ENCODE assay signal across 10 mouse cellular contexts in the genomic region with DNA sequence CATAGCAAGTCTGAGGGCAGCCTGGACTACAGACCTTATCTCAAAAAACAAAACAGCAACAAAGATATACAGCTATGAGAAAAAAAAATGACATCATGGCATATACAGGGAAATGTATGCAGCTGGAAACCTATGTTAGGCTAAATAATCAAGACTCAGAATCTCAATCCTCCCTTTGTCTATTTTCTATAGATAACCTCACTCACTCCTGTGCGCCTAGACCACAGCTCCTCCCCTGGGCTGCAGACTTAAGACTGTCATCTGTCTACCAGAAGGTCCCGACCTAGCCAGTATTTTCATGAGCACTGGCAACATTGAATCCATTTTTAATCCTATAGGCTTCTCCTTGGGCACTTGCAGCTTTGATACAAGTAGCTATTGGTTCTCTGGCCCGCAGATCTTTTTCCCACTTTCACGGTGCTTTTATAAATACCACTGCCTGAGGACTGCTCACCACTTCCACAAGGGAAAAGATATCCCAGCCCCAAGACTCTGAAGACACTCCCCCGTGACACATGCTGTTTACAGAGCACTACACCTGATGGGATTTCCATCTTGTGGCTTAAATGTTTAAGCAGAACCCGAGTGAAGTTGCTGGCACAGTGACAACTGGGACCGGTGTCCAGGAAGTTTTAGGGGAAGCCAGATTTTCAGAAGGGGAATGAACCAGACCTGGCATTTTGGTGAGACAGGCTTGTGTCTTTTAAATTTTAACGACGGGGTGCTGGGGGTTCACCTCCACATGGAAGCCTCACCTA.
DNase-seq lines count a peak whose midpoint lies in the region; ATAC-seq and TF ChIP-seq lines count a peak whose summit lies in the region.
"Had no signal": no experiment of that assay in that cellular context is flagged by ENCODE, and none has a peak within 500 bp of the region (broad histone marks: within the 10 kb centered on the region; RNA-seq: fewer than 3 reads in every experiment).

No protein-coding gene starts in this region.

- peaks cover 3% of the 10 kb centered on the region for H3K4me1 ChIP-seq in lung, postnatal 0 days (ENCODE audit: insufficient read depth, low read depth, low read length)
- peaks cover 36% of the 10 kb centered on the region for H3K4me1 ChIP-seq in heart, embryonic 16.5 days (ENCODE audit: control insufficient read depth, insufficient read depth, low read length)

- H3K27ac ChIP-seq in lung, postnatal 0 days (ENCODE audit: low read length): no peak overlapping the region
- H3K27ac ChIP-seq in heart, embryonic 16.5 days (ENCODE audit: low read length): peak overlapping the region; percentile 51; the same call in 1 of the 2 replicates
- H3K27ac ChIP-seq: forebrain, embryonic 12.5 days; hindbrain, postnatal 0 days had no signal

- H3K36me3 ChIP-seq in lung, postnatal 0 days (ENCODE audit: insufficient read depth, low read length): no peaks in the 10 kb centered on the region
- H3K36me3 ChIP-seq in heart, embryonic 16.5 days (ENCODE audit: control insufficient read depth, insufficient read depth): peaks cover 17% of the 10 kb centered on the region
- H3K36me3 ChIP-seq: forebrain, embryonic 12.5 days had no signal

- ATAC-seq in lung, postnatal 0 days: no peak
- ATAC-seq in heart, embryonic 16.5 days (replicated peaks; ENCODE audit: extremely low read depth, insufficient read depth, low FRiP score): 0 out of 2 replicates have a peak, but pooled peaks have one; percentile 41
- ATAC-seq: hindbrain, postnatal 0 days had no signal

- no peaks in the 10 kb centered on the region for H3K9me3 ChIP-seq in lung, postnatal 0 days (ENCODE audit: low read length)
- no peaks in the 10 kb centered on the region for H3K9me3 ChIP-seq in heart, embryonic 16.5 days (replicated peaks; ENCODE audit: control insufficient read depth, low read length)
- H3K9me3 ChIP-seq: forebrain, embryonic 12.5 days had no signal

- peak; percentile 19 to 47 for DNase-seq in cerebellum, postnatal 25 days
- DNase-seq in cerebellum, postnatal 14 days: no peak
- peak; percentile 43 for DNase-seq in lung, postnatal 0 days (ENCODE audit: low spot score)
- no peak for DNase-seq in lung, postnatal 10 days
- peak; percentile 70 for DNase-seq in skeletal muscle tissue, adult 2 months (ENCODE audit: low read depth, low spot score)
- no peak for DNase-seq in adrenal gland, adult (ENCODE audit: inconsistent age in 2 of 2, low spot score in 1 of 2)
- no peak for DNase-seq in embryo, embryonic 9.5 days (ENCODE audit: extremely low spot score)

- WGBS in lung, postnatal 0 days: 33% methylated on average over 9 of the region's 9 CpGs
- 56% methylated on average over 9 of the region's 9 CpGs for WGBS in heart, embryonic 16.5 days

- no peak overlapping the region for H3K9ac ChIP-seq in lung, postnatal 0 days (replicated peaks; ENCODE audit: low read depth)
- H3K9ac ChIP-seq in heart, embryonic 16.5 days (ENCODE audit: low read length): no peak overlapping the region
- H3K9ac ChIP-seq: forebrain, embryonic 12.5 days had no signal

- H3K4me3 ChIP-seq in lung, postnatal 0 days (ENCODE audit: low read depth, low read length): no peak overlapping the region
- H3K4me3 ChIP-seq in heart, embryonic 16.5 days (ENCODE audit: low read length): no peak overlapping the region
- H3K4me3 ChIP-seq: forebrain, embryonic 12.5 days had no signal

- TF ChIP-seq CTCF in lung, postnatal 0 days (IDR thresholded peaks at IDR 0.05): no peak

- H3K27me3 ChIP-seq in lung, postnatal 0 days (replicated peaks; ENCODE audit: insufficient read depth, low read length): no peaks in the 10 kb centered on the region
- H3K27me3 ChIP-seq in heart, embryonic 16.5 days (ENCODE audit: control insufficient read depth, insufficient read depth, low read length): no peaks in the 10 kb centered on the region

- no peak for TF ChIP-seq EP300 in lung, postnatal 0 days (IDR thresholded peaks at IDR 0.05)

- H3K4me2 ChIP-seq in lung, postnatal 0 days (replicated peaks; ENCODE audit: low read depth, low read length): no peak overlapping the region
- no peak overlapping the region for H3K4me2 ChIP-seq in heart, embryonic 16.5 days (ENCODE audit: low read depth, low read length)
- H3K4me2 ChIP-seq: forebrain, embryonic 12.5 days had no signal

Comparison
In these comparisons a context has a peak if more than half of its experiments do, and no peak if none do; other contexts are left out.
1. DNase-seq: peak in cerebellum, postnatal 25 days (2 of 2), lung, postnatal 0 days (single experiment) and skeletal muscle tissue, adult 2 months (single experiment); none in cerebellum, postnatal 14 days (0 of 2), lung, postnatal 10 days (single experiment), adrenal gland, adult (0 of 2) and embryo, embryonic 9.5 days (single experiment).